Mouse (Mus musculus) hindbrain, embryonic 14.5 days (tissue): ENCODE measurements around the gene Tmem158. TPM values are rescaled to one million over a fixed set of nuclear protein-coding genes. Genes with fewer than 3 reads are reported as not detected.

Source experiments
- ATAC-seq: fragments of 200-750 bp; cut with Nextera tagmentation; 2 replicates; pipeline ENCODE4 v1.8.0; 2017; ENCODE audit warnings: moderate number of reproducible peaks, mild to moderate bottlenecking, moderate TSS enrichment, moderate library complexity; ENCODE audit not compliant: low FRiP score
- DNase-seq: peaks from one replicate; pipeline ENCODE4 v3.0.0-alpha.2; 2015; ENCODE audit warnings: low spot score
- H3K27ac ChIP-seq: fragments of 300-500 bp; sonication (generic); 2 replicates; pipeline ENCODE4 v1.5.1; 2014; ENCODE audit warnings: mild to moderate bottlenecking, moderate library complexity
- H3K27me3 ChIP-seq: fragments of 300-500 bp; sonication (generic); 2 replicates; pipeline ENCODE4 v1.6.1; 2014; ENCODE audit warnings: mild to moderate bottlenecking, low read length, mixed read lengths; ENCODE audit not compliant: control insufficient read depth, insufficient read depth
- H3K36me3 ChIP-seq: fragments of 300-500 bp; sonication (generic); replicated peaks from 2 replicates; pipeline ENCODE4 v1.6.1; 2014; ENCODE audit not compliant: control insufficient read depth, insufficient read depth
- H3K4me1 ChIP-seq: fragments of 300-500 bp; sonication (generic); replicated peaks from 2 replicates; pipeline ENCODE4 v1.6.1; 2014; ENCODE audit warnings: antibody characterized with exemption, low read length, mixed read lengths; ENCODE audit not compliant: control insufficient read depth, insufficient read depth
- H3K4me2 ChIP-seq: fragments of 300-500 bp; sonication (generic); replicated peaks from 2 replicates; pipeline ENCODE4 v1.6.1; 2014; ENCODE audit warnings: mild to moderate bottlenecking, moderate library complexity
- H3K4me3 ChIP-seq: fragments of 300-500 bp; sonication (generic); replicated peaks from 2 replicates; pipeline ENCODE4 v1.5.1; 2014; ENCODE audit warnings: mild to moderate bottlenecking, low read length
- H3K9ac ChIP-seq: fragments of 300-500 bp; sonication (generic); 2 replicates; pipeline ENCODE4 v1.6.1; 2014
- H3K9me3 ChIP-seq: fragments of 300-500 bp; sonication (generic); 2 replicates; pipeline ENCODE4 v1.6.1; 2016; ENCODE audit warnings: low read length; ENCODE audit not compliant: control insufficient read depth
- WGBS: fragments of 180-500 bp; shearing (Covaris S2); extraction: QIAGEN DNeasy Blood & Tissue Kit; methylation state at CpG from one replicate; pipeline ENCODE4 v1.1.7; 2014; 5-methylcytosine and 5-hydroxymethylcytosine counted together
- polyA plus RNA-seq: library from polyadenylated mRNA; unstranded; fragments of >200 nt; fragmentation: Nextera tagmentation; extraction: Ambion mirVana; gene quantifications from 2 replicates; pipeline ENCODE4 v1.2.1, GENCODE M21; 2014

Tmem158 gene
- polyA plus RNA-seq, 1 experiment from 2014 or later: 35.2 TPM

- Histone ChIP-seq H3K27ac (no peak overlapping the region), H3K4me2 (no peak overlapping the region), H3K9me3 (no peaks in the 10 kb centered on the region), H3K9ac (no peak overlapping the region), H3K27me3 (no peaks in the 10 kb centered on the region), H3K36me3 (no peaks in the 10 kb centered on the region), H3K4me3 (no peak overlapping the region), H3K4me1 (no peaks in the 10 kb centered on the region)
- DNase-seq: no peak
- WGBS: 66% methylated on average over 3 of the region's 3 CpGs
- ATAC-seq: no peak
Observed at GRCm38 (mm10) chr9:123288378-123288777, 27.8 kb upstream of the Tmem158 start.

DNA sequence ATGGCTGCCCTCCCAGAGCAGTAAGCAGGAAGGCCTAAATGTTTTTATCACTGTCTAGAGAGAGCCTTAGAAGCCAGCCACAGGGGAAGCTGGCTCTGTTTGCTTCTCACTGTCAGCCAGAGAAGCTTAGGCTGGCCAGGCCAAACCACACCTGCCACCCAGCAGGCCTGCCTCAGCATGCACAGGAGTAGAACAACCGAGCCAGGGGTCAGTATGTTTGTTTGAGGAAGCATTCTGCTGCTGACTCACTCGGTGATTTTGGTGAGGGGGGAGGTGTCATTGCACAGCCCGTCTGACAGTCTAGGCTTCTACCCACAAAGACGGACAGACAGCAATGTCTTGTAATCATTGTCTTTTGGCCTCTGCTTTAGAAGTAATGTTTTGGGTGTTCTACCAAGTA lies 25.1 kb upstream of the Tmem158 start:
- WGBS: 61% methylated on average over 4 of the region's 4 CpGs
- H3K4me3 ChIP-seq: no peak overlapping the region

GRCm38 (mm10) chr9:123280775-123281174 lies 20.2 kb upstream of the Tmem158 start:
- Histone ChIP-seq H3K9me3 (no peaks in the 10 kb centered on the region), H3K4me2 (no peak overlapping the region), H3K4me1 (no peaks in the 10 kb centered on the region), H3K36me3 (no peaks in the 10 kb centered on the region), H3K27ac (no peak overlapping the region), H3K4me3 (no peak overlapping the region), H3K27me3 (no peaks in the 10 kb centered on the region), H3K9ac (no peak overlapping the region)
- DNase-seq: no peak
- no peak for ATAC-seq

More for the DNA sequence above, 25.1 kb upstream of the Tmem158 start:
- H3K9ac ChIP-seq: no peak overlapping the region
- H3K27me3 ChIP-seq: no peaks in the 10 kb centered on the region
- no peak overlapping the region for H3K4me2 ChIP-seq
- no peaks in the 10 kb centered on the region for H3K9me3 ChIP-seq
- ATAC-seq (no peak), DNase-seq (no peak)
- H3K27ac ChIP-seq: no peak overlapping the region
- no peaks in the 10 kb centered on the region for H3K36me3 ChIP-seq
- no peaks in the 10 kb centered on the region for H3K4me1 ChIP-seq

GRCm38 (mm10) chr9:123278003-123278402 lies 17.4 kb upstream of the Tmem158 start:
- no peaks in the 10 kb centered on the region for H3K4me1 ChIP-seq
- DNase-seq (no peak), ATAC-seq (no peak)
- no peaks in the 10 kb centered on the region for H3K27me3 ChIP-seq
- H3K27ac ChIP-seq: no peak overlapping the region
- no peak overlapping the region for H3K9ac ChIP-seq
- no peaks in the 10 kb centered on the region for H3K36me3 ChIP-seq
- no peaks in the 10 kb centered on the region for H3K9me3 ChIP-seq
- 86% methylated on average over 2 of the region's 2 CpGs for WGBS
- no peak overlapping the region for H3K4me3 ChIP-seq
- no peak overlapping the region for H3K4me2 ChIP-seq

DNA sequence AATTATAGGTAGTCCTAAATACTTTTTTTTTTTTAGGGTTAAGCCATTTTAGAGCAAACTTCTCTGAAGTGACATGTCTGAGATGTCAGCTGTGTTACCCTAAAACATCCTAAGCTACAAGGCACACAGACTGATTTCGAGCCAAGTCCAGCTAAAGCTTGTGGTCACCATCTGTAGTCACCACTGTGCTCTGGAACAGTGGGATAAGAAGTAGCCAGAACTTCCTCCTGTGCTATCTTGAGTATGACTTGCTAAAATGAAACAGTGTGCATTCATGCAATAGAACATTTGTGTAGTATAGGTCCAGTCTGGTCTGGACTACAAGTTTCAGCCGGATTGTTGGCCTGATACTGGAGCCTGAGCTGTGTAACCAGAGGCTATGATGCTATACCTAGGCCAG lies 14.8 kb upstream of the Tmem158 start:
- ATAC-seq (no peak), DNase-seq (no peak)
- H3K4me2 ChIP-seq: no peak overlapping the region
- H3K4me1 ChIP-seq: no peaks in the 10 kb centered on the region
- H3K9me3 ChIP-seq: no peaks in the 10 kb centered on the region
- no peak overlapping the region for H3K4me3 ChIP-seq
- H3K9ac ChIP-seq: no peak overlapping the region
- no peak overlapping the region for H3K27ac ChIP-seq
- H3K27me3 ChIP-seq: no peaks in the 10 kb centered on the region
- H3K36me3 ChIP-seq: no peaks in the 10 kb centered on the region
- 83% methylated on average over 2 of the region's 2 CpGs for WGBS

- WGBS: 72% methylated on average over 5 of the region's 5 CpGs
- H3K36me3 ChIP-seq: no peaks in the 10 kb centered on the region
- H3K9me3 ChIP-seq: no peaks in the 10 kb centered on the region
- no peak overlapping the region for H3K9ac ChIP-seq
- H3K4me2 ChIP-seq: no peak overlapping the region
- H3K4me1 ChIP-seq: no peaks in the 10 kb centered on the region
- H3K27ac ChIP-seq: no peak overlapping the region
- no peak overlapping the region for H3K4me3 ChIP-seq
- H3K27me3 ChIP-seq: no peaks in the 10 kb centered on the region
- DNase-seq (no peak), ATAC-seq (no peak)
Observed at GRCm38 (mm10) chr9:123274674-123275073, 14.1 kb upstream of the Tmem158 start.

GRCm38 (mm10) chr9:123273876-123274275 lies 13.3 kb upstream of the Tmem158 start:
- H3K4me3 ChIP-seq: no peak overlapping the region
- ATAC-seq (no peak), DNase-seq (no peak)
- H3K9me3 ChIP-seq: no peaks in the 10 kb centered on the region
- H3K27ac ChIP-seq: no peak overlapping the region
- H3K9ac ChIP-seq: no peak overlapping the region
- no peak overlapping the region for H3K4me2 ChIP-seq
- no peaks in the 10 kb centered on the region for H3K36me3 ChIP-seq
- no peaks in the 10 kb centered on the region for H3K27me3 ChIP-seq
- no peaks in the 10 kb centered on the region for H3K4me1 ChIP-seq
- WGBS: 66% methylated on average over 2 of the region's 2 CpGs

GRCm38 (mm10) chr9:123271552-123271951 lies 11.0 kb upstream of the Tmem158 start:
- no peak overlapping the region for H3K9ac ChIP-seq
- WGBS: 83% methylated on average over 4 of the region's 4 CpGs
- ATAC-seq (no peak), DNase-seq (no peak)
- H3K27ac ChIP-seq: no peak overlapping the region
- no peak overlapping the region for H3K4me3 ChIP-seq
- H3K27me3 ChIP-seq: no peaks in the 10 kb centered on the region
- H3K4me2 ChIP-seq: no peak overlapping the region
- H3K36me3 ChIP-seq: no peaks in the 10 kb centered on the region
- H3K9me3 ChIP-seq: no peaks in the 10 kb centered on the region
- no peaks in the 10 kb centered on the region for H3K4me1 ChIP-seq

- ATAC-seq (no peak), DNase-seq (no peak)
- no peaks in the 10 kb centered on the region for H3K9me3 ChIP-seq
- no peaks in the 10 kb centered on the region for H3K36me3 ChIP-seq
- no peak overlapping the region for H3K4me2 ChIP-seq
- no peaks in the 10 kb centered on the region for H3K4me1 ChIP-seq
- H3K27ac ChIP-seq: no peak overlapping the region
- H3K4me3 ChIP-seq: no peak overlapping the region
- 96% methylated on average over 2 of the region's 2 CpGs for WGBS
- H3K27me3 ChIP-seq: no peaks in the 10 kb centered on the region
- H3K9ac ChIP-seq: no peak overlapping the region
Observed at GRCm38 (mm10) chr9:123269906-123270558, 9.5 kb upstream of the Tmem158 start.
